Mouse (Mus musculus): ENCODE results near the gene Grk5.
"Not testable (repeated sequence)": the region's sequence is repeated elsewhere in the genome, so short reads cannot be mapped to it uniquely, and the experiment has no call there.

The Grk5 gene

GRCm38 (mm10) chr19:60889714-60890315 lies at the start of gene Grk5:
TSS of gene Grk5 (plus strand) at chr19:60889749.
- peak; percentile 97 for DNase-seq (ENCODE audit: low spot score)

GRCm38 (mm10) chr19:60843324-60843723 lies 46.2 kb upstream of the Grk5 start:
- no peak for DNase-seq (ENCODE audit: low spot score)

GRCm38 (mm10) chr19:60845731-60846130 lies 43.8 kb upstream of the Grk5 start:
- no peak for DNase-seq (ENCODE audit: low spot score)

GRCm38 (mm10) chr19:60860868-60861700 lies 28.5 kb upstream of the Grk5 start, which contains the start of gene Sfxn4:
TSS of gene Sfxn4 (minus strand) at chr19:60861479.
- DNase-seq (ENCODE audit: low spot score) = peak; percentile 92

GRCm38 (mm10) chr19:60866169-60866568 lies 23.4 kb upstream of the Grk5 start:
- not testable (repeated sequence) for DNase-seq (ENCODE audit: low spot score)

- DNase-seq (ENCODE audit: low spot score) = no peak
These were observed 19.1 kb upstream of the Grk5 start for GRCm38 (mm10) chr19:60870489-60870888.

- no peak for DNase-seq (ENCODE audit: low spot score)
These were observed 18.2 kb upstream of the Grk5 start for GRCm38 (mm10) chr19:60871366-60871765.

GRCm38 (mm10) chr19:60872272-60872671 lies 17.3 kb upstream of the Grk5 start:
- DNase-seq (ENCODE audit: low spot score) = no peak

GRCm38 (mm10) chr19:60873501-60873900 lies 16.0 kb upstream of the Grk5 start:
- DNase-seq (ENCODE audit: low spot score) = peak; percentile 23

- peak; percentile 97 for DNase-seq (ENCODE audit: low spot score)
These were observed 15.4 kb upstream of the Grk5 start, which contains the start of gene Prdx3 for GRCm38 (mm10) chr19:60874064-60874694. TSS of gene Prdx3 (minus strand) at chr19:60874556.

- peak; percentile 15 for DNase-seq (ENCODE audit: low spot score)
These were observed 6.4 kb upstream of the Grk5 start for GRCm38 (mm10) chr19:60883129-60883528.

- DNase-seq (ENCODE audit: low spot score) = no peak
These were observed 1.9 kb upstream of the Grk5 start for GRCm38 (mm10) chr19:60887637-60888036.

GRCm38 (mm10) chr19:60889101-60889713 lies 342 bp upstream of the Grk5 start:
- DNase-seq (ENCODE audit: low spot score) = peak; percentile 53

GRCm38 (mm10) chr19:60890391-60891122 lies 1.0 kb downstream of the Grk5 start:
- DNase-seq (ENCODE audit: low spot score) = no peak

- DNase-seq (ENCODE audit: low spot score) = no peak
These were observed 1.5 kb downstream of the Grk5 start for GRCm38 (mm10) chr19:60891123-60891470.

GRCm38 (mm10) chr19:60891934-60892547 lies 2.5 kb downstream of the Grk5 start:
- DNase-seq (ENCODE audit: low spot score) = peak; percentile 78

GRCm38 (mm10) chr19:60895251-60895880 lies 5.8 kb downstream of the Grk5 start:
- DNase-seq (ENCODE audit: low spot score) = no peak

- no peak for DNase-seq (ENCODE audit: low spot score)
These were observed 13.6 kb downstream of the Grk5 start for GRCm38 (mm10) chr19:60903139-60903538.

GRCm38 (mm10) chr19:60903971-60904370 lies 14.4 kb downstream of the Grk5 start:
- DNase-seq (ENCODE audit: low spot score) = no peak

- no peak for DNase-seq (ENCODE audit: low spot score)
These were observed 15.9 kb downstream of the Grk5 start for GRCm38 (mm10) chr19:60905477-60905876.

- DNase-seq (ENCODE audit: low spot score) = no peak
These were observed 20.8 kb downstream of the Grk5 start for GRCm38 (mm10) chr19:60910304-60910703.

Data from urinary bladder, postnatal 14 days (tissue).